Mouse (Mus musculus): Measurements from ENCODE around the gene Als2. TPM values are rescaled to one million over a fixed set of nuclear protein-coding genes. Genes with fewer than 3 reads are reported as not detected.
A peak's percentile ranks its signal among the peaks of the same experiment; 100 is the strongest.

Als2 gene
- 7.1 TPM in 2 replicates for polyA plus RNA-seq (2015; fragmentation: Nextera tagmentation; extraction: Ambion mirVana)

DNA sequence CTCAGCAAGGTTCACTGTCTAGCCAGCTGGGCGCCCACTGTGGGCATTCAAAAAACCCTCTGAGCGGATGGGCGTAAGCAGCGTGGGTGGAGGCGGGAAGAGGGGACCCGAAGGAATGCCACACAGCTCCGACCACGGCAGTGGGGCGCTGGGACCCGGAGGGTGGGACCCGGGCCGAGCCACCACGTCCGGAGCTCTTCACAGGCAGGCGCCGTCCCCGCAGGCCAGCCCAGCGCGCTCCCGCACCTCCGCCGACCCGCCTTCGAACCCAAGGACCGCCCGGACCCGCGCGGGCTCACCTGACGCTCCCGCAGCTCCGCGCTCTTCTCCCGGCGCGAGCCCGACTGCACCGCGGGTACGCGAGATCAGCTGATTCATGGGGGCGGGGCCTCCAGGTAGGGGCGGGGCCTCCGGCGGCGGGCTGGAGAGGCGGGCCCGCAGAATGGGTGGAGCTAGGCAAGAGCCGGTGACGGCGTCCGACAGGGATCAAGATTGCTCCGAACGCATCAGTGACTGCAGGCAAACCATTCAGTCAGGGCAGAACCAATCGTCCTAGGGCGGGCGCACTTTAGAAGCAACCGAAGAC, at the start of gene Als2:
Als2 (minus strand) TSS at position 376 of the 586 bp plus-strand sequence.
- peak within 1 kb of the TSS; percentile 89 for H3K4me2 ChIP-seq
- H3K27me3 ChIP-seq (replicated peaks): no peaks in the 10 kb centered on the region
- H3K9me3 ChIP-seq: no peaks in the 10 kb centered on the region
- H3K4me3 ChIP-seq: peak within 1 kb of the TSS; percentile 72
- peak; percentile 96 for ATAC-seq (ENCODE audit: extremely low read depth, insufficient number of reproducible peaks, low FRiP score, low TSS enrichment)
- WGBS: under 1% methylated on average over 58 of the region's 58 CpGs
- H3K4me1 ChIP-seq: peaks cover 6% of the 10 kb centered on the region
- peak within 1 kb of the TSS; percentile 85 for H3K9ac ChIP-seq
- H3K36me3 ChIP-seq: no peaks in the 10 kb centered on the region
- peak within 1 kb of the TSS; percentile 66 for H3K27ac ChIP-seq (replicated peaks)

DNA sequence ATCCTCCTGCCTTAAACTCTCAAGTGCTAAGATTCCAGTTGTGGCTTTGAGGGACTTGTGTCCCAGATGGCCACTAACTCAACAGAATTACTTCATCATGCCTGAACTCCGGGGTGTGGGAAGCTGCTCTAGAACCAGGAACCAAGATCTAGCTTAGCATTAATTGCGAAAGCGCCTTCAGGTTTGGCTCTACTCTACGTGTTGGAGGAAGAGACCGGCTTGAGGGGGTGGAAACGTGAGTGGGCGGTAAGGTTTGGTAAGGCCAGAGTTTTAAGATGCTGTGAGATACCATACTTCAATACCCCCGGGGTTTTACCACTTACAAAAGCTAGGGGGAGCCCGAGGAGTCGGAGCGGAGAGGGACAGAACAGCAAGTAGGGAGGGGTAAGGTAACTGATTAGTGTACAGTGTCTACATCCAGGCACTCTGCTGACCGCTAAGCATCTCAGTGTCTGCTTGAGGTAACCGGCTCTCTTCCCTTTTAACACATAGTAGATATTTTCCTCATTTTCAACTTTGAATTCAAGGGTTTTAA, 49.4 kb upstream of the Als2 start:
- Histone ChIP-seq H3K27ac (replicated peaks) (no peak overlapping the region), H3K4me3 (no peak overlapping the region), H3K4me1 (no peaks in the 10 kb centered on the region), H3K9ac (no peak overlapping the region), H3K36me3 (no peaks in the 10 kb centered on the region), H3K9me3 (no peaks in the 10 kb centered on the region), H3K4me2 (no peak overlapping the region), H3K27me3 (replicated peaks) (no peaks in the 10 kb centered on the region)
- ATAC-seq (ENCODE audit: extremely low read depth, insufficient number of reproducible peaks, low FRiP score, low TSS enrichment): no peak
- 68% methylated on average over 13 of the region's 13 CpGs for WGBS

DNA sequence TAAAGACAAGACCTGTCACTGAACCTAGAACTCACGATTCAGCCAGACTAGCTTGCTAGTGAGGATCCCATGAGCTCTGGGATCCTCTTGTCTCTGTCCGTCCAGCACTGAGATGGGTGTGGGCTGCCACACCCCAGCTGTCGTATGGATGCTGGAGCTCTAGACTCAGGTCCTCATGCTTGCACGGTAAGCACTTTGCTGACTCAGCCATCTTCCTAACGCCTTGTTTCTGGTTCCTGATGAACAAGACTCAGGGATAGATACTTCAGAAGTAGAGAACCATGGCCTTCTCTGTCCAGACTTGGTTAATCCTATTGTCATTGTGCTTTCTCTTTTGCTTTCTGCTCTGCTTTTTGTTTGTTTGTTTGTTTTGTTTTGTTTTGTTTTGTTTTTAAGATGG, 48.8 kb upstream of the Als2 start:
- H3K4me3 ChIP-seq: no peak overlapping the region
- H3K36me3 ChIP-seq: no peaks in the 10 kb centered on the region
- no peak overlapping the region for H3K27ac ChIP-seq (replicated peaks)
- no peak overlapping the region for H3K4me2 ChIP-seq
- no peaks in the 10 kb centered on the region for H3K4me1 ChIP-seq
- H3K9me3 ChIP-seq: no peaks in the 10 kb centered on the region
- 74% methylated on average over 5 of the region's 5 CpGs for WGBS
- no peak for ATAC-seq (ENCODE audit: extremely low read depth, insufficient number of reproducible peaks, low FRiP score, low TSS enrichment)
- H3K27me3 ChIP-seq (replicated peaks): no peaks in the 10 kb centered on the region
- no peak overlapping the region for H3K9ac ChIP-seq

DNA sequence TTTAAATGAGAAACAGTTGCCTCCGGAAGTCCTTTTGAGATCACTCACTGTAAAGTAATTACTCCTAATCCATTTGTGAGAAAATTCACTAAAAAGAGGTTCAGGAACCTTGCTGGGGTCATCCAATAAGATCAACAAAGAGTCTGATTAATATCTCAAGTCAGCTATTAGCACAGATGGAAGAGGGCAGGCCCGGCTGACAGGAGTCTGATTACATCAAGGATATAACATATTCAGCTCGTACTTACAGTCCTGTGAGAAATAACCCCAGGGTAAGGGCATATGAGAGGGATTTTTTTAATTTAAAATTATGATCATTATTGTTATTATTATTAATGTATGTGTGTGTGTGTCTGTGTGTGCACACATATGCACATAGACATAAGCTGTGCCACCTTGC, 35.2 kb upstream of the Als2 start:
- Histone ChIP-seq H3K4me3 (no peak overlapping the region), H3K4me1 (peaks cover 9% of the 10 kb centered on the region), H3K36me3 (no peaks in the 10 kb centered on the region), H3K9me3 (no peaks in the 10 kb centered on the region), H3K27me3 (replicated peaks) (no peaks in the 10 kb centered on the region), H3K9ac (no peak overlapping the region), H3K4me2 (no peak overlapping the region), H3K27ac (replicated peaks) (no peak overlapping the region)
- WGBS: 72% methylated on average over 3 of the region's 3 CpGs
- no peak for ATAC-seq (ENCODE audit: extremely low read depth, insufficient number of reproducible peaks, low FRiP score, low TSS enrichment)

DNA sequence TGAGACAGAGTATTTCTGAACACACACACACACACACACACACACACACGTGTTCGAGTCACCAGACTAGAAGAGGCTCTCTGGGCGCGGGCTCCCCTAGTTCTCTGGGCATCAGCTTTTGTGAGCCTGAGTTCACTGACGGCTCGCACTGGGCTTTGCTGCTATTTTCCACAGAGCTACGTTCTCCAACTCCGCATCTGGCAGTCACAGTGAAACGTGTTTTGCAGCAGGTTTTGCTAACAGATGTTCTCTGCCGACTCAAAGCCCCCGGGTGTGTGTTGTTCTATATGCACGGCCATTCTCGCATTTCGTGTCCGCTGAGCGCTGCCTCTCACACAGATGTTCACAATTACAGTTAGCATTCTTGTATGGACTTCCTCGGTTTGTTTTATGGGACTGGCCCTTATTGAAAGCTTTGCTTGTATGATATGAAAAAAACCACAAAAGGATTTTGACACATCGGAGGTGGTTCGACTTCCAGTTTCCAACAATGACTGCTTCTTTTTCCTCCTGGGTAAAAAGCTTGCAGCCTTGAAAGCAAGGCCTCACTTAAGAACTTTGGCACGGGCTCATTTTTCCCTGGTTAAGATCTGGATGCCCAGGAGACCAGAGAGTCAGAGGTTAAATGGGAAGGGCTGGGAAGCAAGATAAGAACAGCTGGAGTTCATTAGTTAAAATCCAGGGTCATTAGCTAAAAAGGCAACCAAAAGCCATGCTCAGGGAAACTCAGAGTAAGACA, 33.1 kb upstream of the Als2 start:
- no peaks in the 10 kb centered on the region for H3K36me3 ChIP-seq
- peaks cover 9% of the 10 kb centered on the region for H3K4me1 ChIP-seq
- H3K4me2 ChIP-seq: peak overlapping the region; percentile 20
- WGBS: 46% methylated on average over 20 of the region's 20 CpGs
- H3K27me3 ChIP-seq (replicated peaks): no peaks in the 10 kb centered on the region
- no peak for ATAC-seq (ENCODE audit: extremely low read depth, insufficient number of reproducible peaks, low FRiP score, low TSS enrichment)
- peak overlapping the region; percentile 25; the same call in 1 of the 2 replicates for H3K27ac ChIP-seq (replicated peaks)
- H3K9me3 ChIP-seq: no peaks in the 10 kb centered on the region
- H3K4me3 ChIP-seq: no peak overlapping the region
- H3K9ac ChIP-seq: no peak overlapping the region

DNA sequence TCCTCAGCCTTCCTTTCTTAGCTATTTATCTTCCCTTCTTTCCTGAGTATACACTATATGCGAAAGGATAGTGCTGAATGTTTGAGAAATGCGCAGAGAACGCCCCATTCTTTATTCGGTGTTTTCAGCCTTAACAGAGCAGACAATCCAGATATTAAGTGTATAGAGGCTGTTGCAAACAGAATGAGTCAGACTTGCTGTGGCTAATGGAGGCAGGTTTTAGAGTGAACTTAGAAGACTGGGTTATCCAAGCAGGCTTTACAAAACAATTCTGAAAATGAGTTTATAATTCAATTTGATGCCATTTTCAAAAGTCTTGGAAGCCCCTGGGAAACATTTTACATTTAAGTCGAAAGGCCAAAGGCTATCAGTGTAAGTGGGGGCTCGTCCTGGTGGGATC, 32.4 kb upstream of the Als2 start:
- Histone ChIP-seq H3K4me2 (peak overlapping the region; percentile 6; the same call in 1 of the 2 replicates), H3K9ac (no peak overlapping the region), H3K4me3 (no peak overlapping the region), H3K9me3 (no peaks in the 10 kb centered on the region), H3K36me3 (no peaks in the 10 kb centered on the region), H3K27ac (replicated peaks) (no peak overlapping the region), H3K4me1 (peaks cover 9% of the 10 kb centered on the region), H3K27me3 (replicated peaks) (no peaks in the 10 kb centered on the region)
- no peak for ATAC-seq (ENCODE audit: extremely low read depth, insufficient number of reproducible peaks, low FRiP score, low TSS enrichment)
- WGBS: 79% methylated on average over 6 of the region's 6 CpGs

DNA sequence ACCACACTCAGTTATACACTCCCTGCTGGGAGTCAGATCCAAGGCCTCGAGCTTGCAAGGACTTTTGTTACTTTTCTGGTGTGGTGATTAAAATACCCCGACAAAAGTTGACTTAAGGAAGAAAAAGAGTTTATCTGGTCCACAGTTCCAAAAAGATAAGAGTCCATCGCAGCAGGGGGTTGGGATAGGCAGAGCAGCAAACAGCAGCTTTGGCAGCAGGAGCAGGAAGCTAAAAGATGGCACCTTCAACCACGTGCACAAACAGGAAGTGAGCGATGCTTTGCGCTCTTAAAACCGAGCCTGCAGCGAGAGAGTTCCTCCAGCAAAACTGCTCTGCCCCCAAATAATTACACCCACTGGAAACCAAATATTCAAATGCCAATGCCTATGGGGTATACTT, 31.9 kb upstream of the Als2 start:
- H3K36me3 ChIP-seq: no peaks in the 10 kb centered on the region
- WGBS: 28% methylated on average over 8 of the region's 8 CpGs
- no peak overlapping the region for H3K9ac ChIP-seq
- no peaks in the 10 kb centered on the region for H3K9me3 ChIP-seq
- peak overlapping the region; percentile 6; the same call in 1 of the 2 replicates for H3K4me2 ChIP-seq
- peaks cover 9% of the 10 kb centered on the region for H3K4me1 ChIP-seq
- no peaks in the 10 kb centered on the region for H3K27me3 ChIP-seq (replicated peaks)
- no peak overlapping the region for H3K27ac ChIP-seq (replicated peaks)
- H3K4me3 ChIP-seq: no peak overlapping the region
- no peak for ATAC-seq (ENCODE audit: extremely low read depth, insufficient number of reproducible peaks, low FRiP score, low TSS enrichment)

DNA sequence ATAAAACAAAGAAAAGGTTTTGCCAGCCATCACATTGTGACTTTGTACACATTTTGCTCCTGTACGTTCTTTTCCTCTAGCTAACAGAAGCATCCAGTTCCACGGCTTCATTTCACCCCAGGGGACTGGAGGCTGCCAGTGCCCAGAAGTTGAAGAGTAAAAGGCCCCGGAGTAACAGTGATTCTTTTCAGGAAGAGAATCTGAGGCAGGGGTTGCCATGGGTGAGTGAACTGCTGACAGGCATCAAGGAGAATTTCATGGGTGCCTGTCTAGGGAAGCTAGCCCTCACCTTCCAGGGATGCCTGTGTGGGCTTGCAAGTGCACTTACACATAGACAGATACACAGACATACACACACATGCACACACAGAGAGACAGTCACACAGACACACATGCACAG, 20.7 kb upstream of the Als2 start:
- H3K4me2 ChIP-seq: no peak overlapping the region

DNA sequence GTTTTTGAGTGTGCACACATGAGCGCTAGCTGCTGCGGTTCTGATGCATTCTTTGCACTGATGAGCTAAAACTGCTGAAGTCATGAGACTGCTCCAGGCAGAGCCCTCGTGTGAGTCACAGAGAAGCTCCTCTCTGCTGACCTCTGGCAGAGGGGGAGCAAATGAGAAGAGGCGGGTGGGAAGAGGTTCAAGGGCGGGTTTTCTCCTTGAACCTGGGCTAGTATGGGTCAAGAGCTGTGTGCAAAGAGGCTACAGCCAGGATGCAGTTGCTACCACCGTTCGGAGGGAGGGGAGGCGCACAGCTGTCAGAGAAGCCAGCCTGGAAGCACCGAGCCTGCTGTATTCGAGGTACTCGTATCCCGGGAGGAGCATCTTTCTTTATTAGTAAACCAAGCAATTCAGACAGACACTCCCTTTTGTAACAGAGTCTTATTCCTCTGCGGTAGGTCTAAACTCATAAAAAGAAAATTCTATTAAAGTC, 19.8 kb upstream of the Als2 start, which contains the start of gene Cdk15:
Cdk15 (plus strand) TSS at position 156 of the 481 bp plus-strand sequence.
- no peak for ATAC-seq (ENCODE audit: extremely low read depth, insufficient number of reproducible peaks, low FRiP score, low TSS enrichment)
- Histone ChIP-seq H3K9me3 (no peaks in the 10 kb centered on the region), H3K4me3 (no peak within 1 kb of the TSS), H3K27me3 (replicated peaks) (peaks cover 9% of the 10 kb centered on the region), H3K27ac (replicated peaks) (no peak within 1 kb of the TSS), H3K4me1 (peaks cover 10% of the 10 kb centered on the region), H3K36me3 (no peaks in the 10 kb centered on the region), H3K9ac (no peak within 1 kb of the TSS), H3K4me2 (peak within 1 kb of the TSS; percentile 49)
- WGBS: 17% methylated on average over 13 of the region's 13 CpGs

More for the DNA sequence above, 20.7 kb upstream of the Als2 start:
- Histone ChIP-seq H3K4me3 (no peak overlapping the region), H3K4me1 (peaks cover 10% of the 10 kb centered on the region), H3K9me3 (no peaks in the 10 kb centered on the region), H3K36me3 (no peaks in the 10 kb centered on the region), H3K9ac (no peak overlapping the region), H3K27me3 (replicated peaks) (peaks cover 9% of the 10 kb centered on the region), H3K27ac (replicated peaks) (no peak overlapping the region)
- 52% methylated on average over 3 of the region's 3 CpGs for WGBS
- no peak for ATAC-seq (ENCODE audit: extremely low read depth, insufficient number of reproducible peaks, low FRiP score, low TSS enrichment)

DNA sequence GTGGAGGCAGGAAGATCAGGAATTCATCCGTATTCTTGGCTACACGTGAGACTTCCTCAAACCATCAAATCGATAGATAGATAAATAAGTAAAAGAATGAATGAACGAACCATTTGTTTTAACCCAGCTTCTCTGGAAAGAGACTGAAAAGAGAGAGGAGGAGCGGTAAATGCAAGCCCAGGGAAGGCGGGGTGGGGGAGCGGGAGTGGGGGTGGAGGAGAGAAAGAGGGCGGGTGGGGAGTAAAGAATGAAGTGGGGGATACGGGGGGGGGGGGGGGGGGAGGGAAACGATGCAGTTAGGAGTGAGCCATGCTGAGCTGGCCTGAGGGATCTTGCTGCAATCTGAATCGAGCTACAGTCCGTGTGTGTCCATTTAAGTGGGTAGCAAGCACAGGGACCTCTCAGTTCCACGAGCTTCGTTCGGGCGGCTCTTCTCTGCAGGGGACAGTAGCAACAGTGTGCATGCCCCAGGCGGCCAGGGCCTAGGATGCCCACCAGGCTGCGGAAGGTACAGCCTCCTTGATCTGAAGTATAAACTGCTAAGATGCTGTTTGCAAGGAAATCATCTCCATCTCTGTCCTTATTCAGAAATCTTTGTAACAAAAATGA, 16.4 kb upstream of the Als2 start:
- no peak for ATAC-seq (ENCODE audit: extremely low read depth, insufficient number of reproducible peaks, low FRiP score, low TSS enrichment)
- WGBS: 2% methylated on average over 15 of the region's 18 CpGs
- peak overlapping the region; percentile 37 for H3K4me3 ChIP-seq

DNA sequence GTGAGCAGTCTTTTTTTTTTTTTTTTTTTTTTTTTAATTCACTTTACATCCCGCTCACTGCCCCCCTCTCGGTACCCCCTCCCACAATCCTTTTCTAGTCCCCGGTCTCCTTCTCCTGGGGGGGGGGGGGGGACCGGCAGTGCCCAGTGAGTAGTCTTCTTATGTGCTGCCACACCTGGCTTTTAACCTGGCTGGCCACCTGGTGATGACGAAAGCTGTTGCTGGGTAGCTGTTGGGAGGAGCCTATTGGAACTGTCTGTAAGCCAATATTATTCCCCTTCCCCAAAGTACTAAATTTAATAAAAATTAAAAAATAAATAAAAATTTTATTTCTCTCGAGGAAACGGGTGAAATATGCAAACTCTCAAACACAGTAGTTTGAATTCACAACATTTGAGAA, 15.7 kb upstream of the Als2 start:
- peak overlapping the region; percentile 66 for H3K4me2 ChIP-seq
- H3K4me3 ChIP-seq: peak overlapping the region; percentile 37; the same call in 1 of the 2 replicates
- no peak for ATAC-seq (ENCODE audit: extremely low read depth, insufficient number of reproducible peaks, low FRiP score, low TSS enrichment)
- WGBS: 10% methylated on average over 4 of the region's 7 CpGs
- H3K36me3 ChIP-seq: no peaks in the 10 kb centered on the region
- no peak overlapping the region for H3K9ac ChIP-seq
- peaks cover 10% of the 10 kb centered on the region for H3K4me1 ChIP-seq
- no peaks in the 10 kb centered on the region for H3K9me3 ChIP-seq
- H3K27me3 ChIP-seq (replicated peaks): peaks cover 9% of the 10 kb centered on the region; the same call in 1 of the 2 replicates
- H3K27ac ChIP-seq (replicated peaks): no peak overlapping the region

More for the DNA sequence above, 16.4 kb upstream of the Als2 start:
- no peaks in the 10 kb centered on the region for H3K36me3 ChIP-seq
- H3K9me3 ChIP-seq: no peaks in the 10 kb centered on the region
- peak overlapping the region; percentile 66 for H3K4me2 ChIP-seq
- H3K4me1 ChIP-seq: peaks cover 10% of the 10 kb centered on the region
- peaks cover 9% of the 10 kb centered on the region; the same call in 1 of the 2 replicates for H3K27me3 ChIP-seq (replicated peaks)
- H3K9ac ChIP-seq: peak overlapping the region; percentile 47
- H3K27ac ChIP-seq (replicated peaks): no peak overlapping the region
